Mouse (Mus musculus): ENCODE data around the gene Olfr891. TPM values are rescaled to one million over a fixed set of nuclear protein-coding genes. Genes with fewer than 3 reads are reported as not detected.
"Not testable (repeated sequence)": the region's sequence is repeated elsewhere in the genome, so short reads cannot be mapped to it uniquely, and the experiment has no call there.

Olfr891 gene
- polyA plus RNA-seq (2012; rRNA removed) (not detected in 2 replicates), polyA plus RNA-seq (2014; fragmentation: Nextera tagmentation; extraction: Ambion mirVana) (not detected in 2 replicates)

DNA sequence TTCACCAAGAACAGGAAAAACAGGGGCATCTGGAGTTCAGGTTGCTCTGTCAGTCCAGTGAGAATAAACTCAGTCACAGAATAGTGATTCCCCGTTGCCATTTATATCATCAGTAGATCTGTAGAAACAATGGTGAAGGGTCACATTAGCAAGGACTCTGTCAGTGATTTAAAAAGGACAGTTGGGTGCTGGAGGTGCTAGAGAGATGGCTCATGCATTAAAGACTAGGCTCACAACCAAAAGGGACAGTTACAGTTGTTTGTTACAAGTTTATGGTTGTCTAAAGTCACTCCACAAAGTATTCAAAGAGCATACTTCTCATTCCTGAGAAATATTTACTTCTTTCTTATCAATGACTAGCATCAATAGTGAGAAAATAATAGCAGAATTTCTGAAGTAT, at the start of gene Olfr891:
Gene Olfr891 (minus strand): TSS at position 101 of the 400 bp plus-strand sequence.
- no peaks in the 10 kb centered on the region for H3K27me3 ChIP-seq (ENCODE audit: control insufficient read depth, insufficient read depth, low read length)
- WGBS (ENCODE audit: insufficient replicate concordance): 40% methylated on average over 1 of the region's 1 CpGs
- no peaks in the 10 kb centered on the region for H3K36me3 ChIP-seq (replicated peaks; ENCODE audit: control insufficient read depth, insufficient read depth, low read depth)
- no peak within 1 kb of the TSS for H3K27ac ChIP-seq
- no peak for TF ChIP-seq EP300 (IDR thresholded peaks at IDR 0.05; ENCODE audit: low read depth)
- no peak for TF ChIP-seq CTCF (IDR thresholded peaks at IDR 0.05; ENCODE audit: low read depth)
- no peak within 1 kb of the TSS for H3K4me3 ChIP-seq (ENCODE audit: insufficient read depth in 1 of 2, low read depth in 2 of 2, low read length in 2 of 2)
- no peaks in the 10 kb centered on the region for H3K9me3 ChIP-seq (ENCODE audit: control insufficient read depth, low read length)
- DNase-seq (ENCODE audit: low read depth in 3 of 3, low spot score in 3 of 3) (no peak), ATAC-seq (ENCODE audit: insufficient read depth) (no peak)
- no peaks in the 10 kb centered on the region for H3K4me1 ChIP-seq (replicated peaks; ENCODE audit: control insufficient read depth in 2 of 2, insufficient read depth in 2 of 2, low read length in 1 of 2)
- no peak within 1 kb of the TSS for H3K9ac ChIP-seq (replicated peaks)
- H3K4me2 ChIP-seq (ENCODE audit: low read depth): no peak within 1 kb of the TSS

DNA sequence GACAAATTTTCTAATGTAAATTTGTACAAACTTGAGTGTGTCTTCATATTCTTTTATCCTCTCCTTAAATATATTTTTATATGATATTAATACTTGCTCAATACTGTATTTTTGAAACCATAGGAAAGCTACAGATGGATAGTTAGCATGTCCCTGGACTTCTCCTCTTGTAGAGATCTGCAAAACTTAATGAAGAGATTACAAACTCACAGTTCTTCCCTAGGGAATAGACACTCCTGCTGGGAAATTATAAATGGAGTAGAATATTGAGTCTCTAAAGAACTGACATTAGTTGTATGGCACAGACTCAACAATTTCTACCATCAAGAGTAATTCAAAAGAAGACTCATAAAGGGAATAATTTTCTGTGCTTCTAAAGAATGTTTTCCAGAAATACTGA, 37.1 kb upstream of the Olfr891 start, which contains the start of gene Olfr894:
Gene Olfr894 (plus strand): TSS at position 301 of the 400 bp plus-strand sequence.
- no peak for TF ChIP-seq EP300 (IDR thresholded peaks at IDR 0.05; ENCODE audit: low read depth)
- no peak for TF ChIP-seq CTCF (IDR thresholded peaks at IDR 0.05; ENCODE audit: low read depth)

DNA sequence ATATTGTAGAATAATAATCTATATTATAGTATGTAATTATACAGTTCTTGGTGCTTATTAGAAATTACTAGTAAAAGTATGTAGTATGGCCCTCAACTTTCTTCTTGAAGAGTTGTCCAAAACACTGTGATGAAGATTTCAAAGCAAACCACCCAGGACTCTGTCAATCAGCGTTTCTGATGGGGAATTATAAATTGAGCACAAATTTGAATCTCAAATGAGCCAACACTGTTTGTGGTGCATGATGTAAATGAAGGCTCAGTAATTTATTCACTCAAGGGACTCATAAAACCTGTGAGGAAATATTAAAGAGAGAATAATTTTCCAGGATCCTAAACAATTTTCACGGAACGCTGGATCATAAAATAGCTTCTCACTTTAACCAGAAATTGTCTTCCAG, 27.4 kb upstream of the Olfr891 start, which contains the start of gene Olfr893:
Gene Olfr893 (plus strand): TSS at position 301 of the 400 bp plus-strand sequence.
- Histone ChIP-seq H3K36me3 (replicated peaks; ENCODE audit: control insufficient read depth, insufficient read depth, low read depth) (no peaks in the 10 kb centered on the region), H3K9me3 (ENCODE audit: control insufficient read depth, low read length) (no peaks in the 10 kb centered on the region), H3K4me1 (replicated peaks; ENCODE audit: control insufficient read depth in 2 of 2, insufficient read depth in 2 of 2, low read length in 1 of 2) (no peaks in the 10 kb centered on the region), H3K9ac (replicated peaks) (no peak within 1 kb of the TSS), H3K4me2 (ENCODE audit: low read depth) (no peak within 1 kb of the TSS), H3K27me3 (ENCODE audit: control insufficient read depth, insufficient read depth, low read length) (no peaks in the 10 kb centered on the region), H3K27ac (no peak within 1 kb of the TSS), H3K4me3 (ENCODE audit: insufficient read depth in 1 of 2, low read depth in 2 of 2, low read length in 2 of 2) (no peak within 1 kb of the TSS)
- DNase-seq (ENCODE audit: low read depth in 3 of 3, low spot score in 3 of 3) (no peak), ATAC-seq (ENCODE audit: insufficient read depth) (no peak)
- WGBS (ENCODE audit: insufficient replicate concordance): 65% methylated on average over 3 of the region's 3 CpGs
- no peak for TF ChIP-seq EP300 (IDR thresholded peaks at IDR 0.05; ENCODE audit: low read depth)
- TF ChIP-seq CTCF (IDR thresholded peaks at IDR 0.05; ENCODE audit: low read depth): no peak

More for the DNA sequence above, 37.1 kb upstream of the Olfr891 start, which contains the start of gene Olfr894:
- DNase-seq (ENCODE audit: low read depth in 3 of 3, low spot score in 3 of 3) (no peak), ATAC-seq (ENCODE audit: insufficient read depth) (no peak)
- H3K9ac ChIP-seq (replicated peaks): no peak within 1 kb of the TSS
- no peaks in the 10 kb centered on the region for H3K27me3 ChIP-seq (ENCODE audit: control insufficient read depth, insufficient read depth, low read length)
- H3K36me3 ChIP-seq (replicated peaks; ENCODE audit: control insufficient read depth, insufficient read depth, low read depth): no peaks in the 10 kb centered on the region
- no peak within 1 kb of the TSS for H3K4me2 ChIP-seq (ENCODE audit: low read depth)
- H3K4me1 ChIP-seq (replicated peaks; ENCODE audit: control insufficient read depth in 2 of 2, insufficient read depth in 2 of 2, low read length in 1 of 2): no peaks in the 10 kb centered on the region
- H3K4me3 ChIP-seq (ENCODE audit: insufficient read depth in 1 of 2, low read depth in 2 of 2, low read length in 2 of 2): no peak within 1 kb of the TSS
- H3K27ac ChIP-seq: no peak within 1 kb of the TSS
- H3K9me3 ChIP-seq (ENCODE audit: control insufficient read depth, low read length): no peaks in the 10 kb centered on the region

DNA sequence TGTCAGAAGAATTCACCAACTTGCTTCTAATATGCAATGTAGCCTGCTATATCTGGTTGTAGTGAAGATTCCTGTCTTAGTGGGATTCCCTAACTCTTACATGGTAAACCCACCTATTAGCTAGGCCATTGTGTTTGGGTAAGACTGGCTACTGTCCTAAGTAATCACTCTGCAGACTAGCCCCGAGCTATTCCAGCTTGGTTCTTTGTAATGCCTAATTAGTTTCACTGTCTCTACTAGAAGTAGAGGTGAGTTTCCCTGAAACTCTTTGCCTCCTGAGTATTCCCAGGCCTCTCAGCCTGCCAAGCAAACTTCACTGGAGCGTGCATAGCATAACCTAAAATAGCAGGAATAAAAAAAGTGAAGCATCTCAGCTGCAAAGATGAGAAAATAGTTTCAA, 12.3 kb downstream of the Olfr891 start:
- H3K9me3 ChIP-seq (ENCODE audit: control insufficient read depth, low read length); H3K36me3 ChIP-seq (replicated peaks; ENCODE audit: control insufficient read depth, insufficient read depth, low read depth); H3K4me3 ChIP-seq (ENCODE audit: insufficient read depth in 1 of 2, low read depth in 2 of 2, low read length in 2 of 2); H3K4me1 ChIP-seq (replicated peaks; ENCODE audit: control insufficient read depth in 2 of 2, insufficient read depth in 2 of 2, low read length in 1 of 2); DNase-seq (ENCODE audit: low read depth in 3 of 3, low spot score in 3 of 3); H3K4me2 ChIP-seq (ENCODE audit: low read depth); H3K9ac ChIP-seq (replicated peaks); H3K27me3 ChIP-seq (ENCODE audit: control insufficient read depth, insufficient read depth, low read length); ATAC-seq (ENCODE audit: insufficient read depth); H3K27ac ChIP-seq: not testable (repeated sequence)
- WGBS (ENCODE audit: insufficient replicate concordance): 29% methylated on average over 2 of the region's 2 CpGs

DNA sequence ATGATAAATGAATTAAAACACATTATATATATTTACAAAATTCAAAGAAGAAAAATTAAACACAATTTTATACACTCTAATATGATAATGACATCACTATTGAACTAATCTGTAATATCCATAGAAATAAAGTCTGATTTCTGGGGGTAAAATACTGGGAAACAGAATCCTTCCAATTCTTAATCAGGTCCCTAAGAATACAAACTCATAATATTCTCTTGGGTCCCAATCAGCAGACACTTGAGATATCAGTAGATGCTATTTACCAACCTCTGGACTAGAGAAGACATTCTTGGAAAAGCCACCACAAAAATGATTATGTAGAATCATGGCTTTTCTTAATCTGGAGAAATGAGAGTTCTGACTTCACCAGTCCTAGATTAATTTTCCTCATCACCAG, 38.4 kb downstream of the Olfr891 start, which contains the start of gene Olfr890:
Gene Olfr890 (plus strand): TSS at position 301 of the 400 bp plus-strand sequence.
- no peaks in the 10 kb centered on the region for H3K36me3 ChIP-seq (replicated peaks; ENCODE audit: control insufficient read depth, insufficient read depth, low read depth)
- no peaks in the 10 kb centered on the region for H3K27me3 ChIP-seq (ENCODE audit: control insufficient read depth, insufficient read depth, low read length)
- H3K9me3 ChIP-seq (ENCODE audit: control insufficient read depth, low read length): no peaks in the 10 kb centered on the region
- H3K9ac ChIP-seq (replicated peaks): no peak within 1 kb of the TSS
- H3K4me3 ChIP-seq (ENCODE audit: insufficient read depth in 1 of 2, low read depth in 2 of 2, low read length in 2 of 2): no peak within 1 kb of the TSS
- TF ChIP-seq EP300 (IDR thresholded peaks at IDR 0.05; ENCODE audit: low read depth) (no peak), CTCF (IDR thresholded peaks at IDR 0.05; ENCODE audit: low read depth) (no peak)
- no peak within 1 kb of the TSS for H3K4me2 ChIP-seq (ENCODE audit: low read depth)
- ATAC-seq (ENCODE audit: insufficient read depth): no peak
- H3K4me1 ChIP-seq (replicated peaks; ENCODE audit: control insufficient read depth in 2 of 2, insufficient read depth in 2 of 2, low read length in 1 of 2): no peaks in the 10 kb centered on the region
- no peak for DNase-seq (ENCODE audit: low read depth in 3 of 3, low spot score in 3 of 3)
- H3K27ac ChIP-seq: no peak within 1 kb of the TSS

Other genes starting within 250 kb of the Olfr891 start
- gene Olfr881, start 189.0 kb downstream of the Olfr891 start, polyA plus RNA-seq (2012; rRNA removed): not detected in 2 replicates
- gene Olfr881, start 189.0 kb downstream of the Olfr891 start, polyA plus RNA-seq (2014; fragmentation: Nextera tagmentation; extraction: Ambion mirVana): not detected in 2 replicates
- not detected in 2 replicates for gene Olfr883, start 155.0 kb downstream of the Olfr891 start, polyA plus RNA-seq (2012; rRNA removed)
- gene Olfr883, start 155.0 kb downstream of the Olfr891 start, polyA plus RNA-seq (2014; fragmentation: Nextera tagmentation; extraction: Ambion mirVana): not detected in 2 replicates
- not detected in 2 replicates for gene Olfr884, start 134.3 kb downstream of the Olfr891 start, polyA plus RNA-seq (2012; rRNA removed)
- not detected in 2 replicates for gene Olfr884, start 134.3 kb downstream of the Olfr891 start, polyA plus RNA-seq (2014; fragmentation: Nextera tagmentation; extraction: Ambion mirVana)
- gene Olfr885, start 119.5 kb downstream of the Olfr891 start, polyA plus RNA-seq (2012; rRNA removed): not detected in 2 replicates
- gene Olfr885, start 119.5 kb downstream of the Olfr891 start, polyA plus RNA-seq (2014; fragmentation: Nextera tagmentation; extraction: Ambion mirVana): not detected in 2 replicates
- gene Olfr887, start 96.7 kb downstream of the Olfr891 start, polyA plus RNA-seq (2012; rRNA removed): not detected in 2 replicates
- not detected in 2 replicates for gene Olfr887, start 96.7 kb downstream of the Olfr891 start, polyA plus RNA-seq (2014; fragmentation: Nextera tagmentation; extraction: Ambion mirVana)
- gene Olfr888, start 72.7 kb downstream of the Olfr891 start, polyA plus RNA-seq (2012; rRNA removed): not detected in 2 replicates
- not detected in 2 replicates for gene Olfr888, start 72.7 kb downstream of the Olfr891 start, polyA plus RNA-seq (2014; fragmentation: Nextera tagmentation; extraction: Ambion mirVana)
- 0.01 TPM in 2 replicates for gene Olfr889, start 65.6 kb downstream of the Olfr891 start, polyA plus RNA-seq (2012; rRNA removed)
- 0.14 and 0.15 TPM in 2 replicates for gene Olfr889, start 65.6 kb downstream of the Olfr891 start, polyA plus RNA-seq (2014; fragmentation: Nextera tagmentation; extraction: Ambion mirVana)
- gene Olfr890, start 38.3 kb downstream of the Olfr891 start, polyA plus RNA-seq (2012; rRNA removed): not detected in 2 replicates
- gene Olfr890, start 38.3 kb downstream of the Olfr891 start, polyA plus RNA-seq (2014; fragmentation: Nextera tagmentation; extraction: Ambion mirVana): not detected in 2 replicates
- not detected in 2 replicates for gene Olfr893, start 27.5 kb upstream of the Olfr891 start, polyA plus RNA-seq (2012; rRNA removed)
- not detected in 2 replicates for gene Olfr893, start 27.5 kb upstream of the Olfr891 start, polyA plus RNA-seq (2014; fragmentation: Nextera tagmentation; extraction: Ambion mirVana)
- not detected in 2 replicates for gene Olfr894, start 37.2 kb upstream of the Olfr891 start, polyA plus RNA-seq (2012; rRNA removed)
- gene Olfr894, start 37.2 kb upstream of the Olfr891 start, polyA plus RNA-seq (2014; fragmentation: Nextera tagmentation; extraction: Ambion mirVana): not detected in 2 replicates
- gene Olfr143, start 72.0 kb upstream of the Olfr891 start, polyA plus RNA-seq (2012; rRNA removed): not detected in 2 replicates
- not detected in 2 replicates for gene Olfr143, start 72.0 kb upstream of the Olfr891 start, polyA plus RNA-seq (2014; fragmentation: Nextera tagmentation; extraction: Ambion mirVana)
- gene Olfr895, start 87.0 kb upstream of the Olfr891 start, polyA plus RNA-seq (2012; rRNA removed): not detected in 2 replicates
- not detected in 2 replicates for gene Olfr895, start 87.0 kb upstream of the Olfr891 start, polyA plus RNA-seq (2014; fragmentation: Nextera tagmentation; extraction: Ambion mirVana)
- gene Olfr896-ps1, start 110.3 kb upstream of the Olfr891 start, polyA plus RNA-seq (2012; rRNA removed): not detected in 2 replicates
- gene Olfr896-ps1, start 110.3 kb upstream of the Olfr891 start, polyA plus RNA-seq (2014; fragmentation: Nextera tagmentation; extraction: Ambion mirVana): not detected in 2 replicates
- not detected in 2 replicates for gene Olfr25, start 148.2 kb upstream of the Olfr891 start, polyA plus RNA-seq (2012; rRNA removed)
- not detected in 2 replicates for gene Olfr25, start 148.2 kb upstream of the Olfr891 start, polyA plus RNA-seq (2014; fragmentation: Nextera tagmentation; extraction: Ambion mirVana)
- not detected in 2 replicates for gene Olfr898, start 167.6 kb upstream of the Olfr891 start, polyA plus RNA-seq (2012; rRNA removed)
- not detected in 2 replicates for gene Olfr898, start 167.6 kb upstream of the Olfr891 start, polyA plus RNA-seq (2014; fragmentation: Nextera tagmentation; extraction: Ambion mirVana)
- not detected in 2 replicates for gene Olfr250, start 186.1 kb upstream of the Olfr891 start, polyA plus RNA-seq (2012; rRNA removed)
- gene Olfr250, start 186.1 kb upstream of the Olfr891 start, polyA plus RNA-seq (2014; fragmentation: Nextera tagmentation; extraction: Ambion mirVana): not detected in 2 replicates
- gene Olfr251, start 196.3 kb upstream of the Olfr891 start, polyA plus RNA-seq (2012; rRNA removed): not detected in 2 replicates
- gene Olfr251, start 196.3 kb upstream of the Olfr891 start, polyA plus RNA-seq (2014; fragmentation: Nextera tagmentation; extraction: Ambion mirVana): not detected in 2 replicates
- not detected in 2 replicates for gene Olfr147, start 220.9 kb upstream of the Olfr891 start, polyA plus RNA-seq (2012; rRNA removed)
- gene Olfr147, start 220.9 kb upstream of the Olfr891 start, polyA plus RNA-seq (2014; fragmentation: Nextera tagmentation; extraction: Ambion mirVana): not detected in 2 replicates
- not detected in 2 replicates for gene Olfr901, start 248.6 kb upstream of the Olfr891 start, polyA plus RNA-seq (2012; rRNA removed)
- gene Olfr901, start 248.6 kb upstream of the Olfr891 start, polyA plus RNA-seq (2014; fragmentation: Nextera tagmentation; extraction: Ambion mirVana): not detected in 2 replicates

All from liver, embryonic 14.5 days (tissue).